Mouse (Mus musculus): ENCODE data around the gene Sox13. TPM values are rescaled to one million over a fixed set of nuclear protein-coding genes. Genes with fewer than 3 reads are reported as not detected.

Gene Sox13
- polyA plus RNA-seq, 1 experiment = 1.6 TPM

DNA sequence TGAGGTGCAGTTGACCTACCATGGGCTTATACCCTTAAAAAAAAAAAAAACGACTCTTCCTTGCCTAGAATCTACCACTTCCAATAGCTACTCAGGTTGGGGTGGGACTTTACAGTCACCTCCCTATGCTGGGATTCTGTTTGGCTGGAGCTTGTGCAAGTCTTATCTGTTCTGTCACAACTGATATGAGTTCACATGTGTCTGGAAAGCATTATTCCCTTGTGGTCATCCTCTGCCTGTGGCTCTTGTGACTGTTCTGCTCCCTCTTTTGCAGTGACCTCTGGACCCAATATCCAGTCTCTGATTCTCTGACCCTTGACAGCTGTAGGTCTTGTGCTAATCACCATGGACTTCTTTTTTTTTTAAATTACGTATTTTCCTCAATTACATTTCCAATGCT, 31.9 kb upstream of the Sox13 start:
- Histone ChIP-seq H3K27ac (ENCODE audit: insufficient read depth, low read length) (no peak overlapping the region), H3K4me1 (ENCODE audit: control insufficient read depth, insufficient read depth, low read length) (no peaks in the 10 kb centered on the region), H3K4me3 (ENCODE audit: insufficient read depth, low read length) (no peak overlapping the region)
- TF ChIP-seq CTCF (IDR thresholded peaks at IDR 0.05; ENCODE audit: borderline replicate concordance, insufficient read depth, low read length) (no peak), POLR2A (IDR thresholded peaks at IDR 0.05; ENCODE audit: low read depth, low read length) (no peak)

DNA sequence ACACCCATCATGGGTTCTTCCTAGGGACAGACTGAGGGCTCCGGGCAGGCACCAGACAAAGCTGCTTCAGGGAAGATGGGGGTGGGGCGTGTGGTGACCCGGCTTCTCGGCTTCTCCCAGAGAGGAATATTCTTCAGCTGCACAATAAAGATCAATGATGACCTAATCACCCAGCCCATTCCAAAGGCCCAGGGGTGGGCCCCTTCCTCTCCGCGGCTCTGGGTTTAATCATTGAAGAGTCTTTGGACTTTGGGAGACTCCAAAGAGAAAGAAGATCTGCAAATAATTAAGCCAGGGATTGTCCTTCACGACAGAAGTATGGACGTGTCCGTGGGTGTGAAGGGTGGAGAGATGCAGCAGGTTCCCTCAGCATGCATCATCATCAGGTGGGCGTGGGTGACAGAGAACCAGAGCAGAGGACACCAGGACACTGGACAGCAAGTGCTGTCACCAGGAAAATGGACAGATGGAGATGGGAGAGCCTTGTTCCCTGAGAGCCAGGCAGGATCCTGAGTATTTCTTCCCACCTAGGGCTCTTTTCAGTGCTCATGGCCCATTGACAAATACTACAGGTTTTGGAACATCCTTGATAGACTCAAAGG, 28.5 kb upstream of the Sox13 start:
- Histone ChIP-seq H3K4me3 (ENCODE audit: insufficient read depth, low read length) (no peak overlapping the region), H3K27ac (ENCODE audit: insufficient read depth, low read length) (no peak overlapping the region), H3K4me1 (ENCODE audit: control insufficient read depth, insufficient read depth, low read length) (no peaks in the 10 kb centered on the region)
- TF ChIP-seq CTCF (IDR thresholded peaks at IDR 0.05; ENCODE audit: borderline replicate concordance, insufficient read depth, low read length) = no peak
- no peak for TF ChIP-seq POLR2A (IDR thresholded peaks at IDR 0.05; ENCODE audit: low read depth, low read length)

DNA sequence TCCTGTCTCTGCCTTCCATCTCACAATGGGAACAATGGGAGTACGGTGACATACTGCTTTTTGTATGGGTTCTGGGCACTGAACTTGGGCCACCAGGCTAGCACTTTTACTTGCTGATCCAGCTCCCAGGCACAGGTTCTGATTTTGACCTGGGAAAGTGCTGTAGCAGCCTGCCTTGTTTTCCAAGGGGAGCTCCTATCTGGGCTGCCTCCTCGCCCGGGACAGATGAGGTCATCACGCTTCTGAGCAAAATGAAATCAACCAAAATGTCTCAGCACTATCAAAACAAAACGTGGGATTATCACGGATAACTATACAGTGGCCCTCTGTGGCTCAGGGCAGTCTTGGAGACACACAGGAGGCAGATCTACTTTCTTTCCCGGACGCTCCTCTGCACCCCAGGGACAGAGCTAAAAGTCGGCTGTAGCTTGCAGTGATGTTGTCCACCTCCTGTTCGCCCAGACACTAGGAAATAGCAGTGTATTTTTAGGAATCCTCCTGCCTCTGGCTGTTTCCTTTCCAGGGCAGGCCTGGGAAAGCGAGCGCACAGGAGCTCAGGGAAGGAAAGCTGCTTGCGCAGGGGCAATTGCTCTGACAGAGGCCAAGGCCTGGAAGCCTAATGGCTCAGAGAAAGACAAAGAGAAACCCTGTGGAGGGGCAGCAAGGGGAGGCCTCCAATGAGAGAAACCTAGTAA, 27.8 kb upstream of the Sox13 start:
- H3K4me3 ChIP-seq (ENCODE audit: insufficient read depth, low read length) = no peak overlapping the region
- no peaks in the 10 kb centered on the region for H3K4me1 ChIP-seq (ENCODE audit: control insufficient read depth, insufficient read depth, low read length)
- TF ChIP-seq CTCF (IDR thresholded peaks at IDR 0.05; ENCODE audit: borderline replicate concordance, insufficient read depth, low read length) = no peak
- TF ChIP-seq POLR2A (IDR thresholded peaks at IDR 0.05; ENCODE audit: low read depth, low read length) = no peak
- no peak overlapping the region for H3K27ac ChIP-seq (ENCODE audit: insufficient read depth, low read length)

DNA sequence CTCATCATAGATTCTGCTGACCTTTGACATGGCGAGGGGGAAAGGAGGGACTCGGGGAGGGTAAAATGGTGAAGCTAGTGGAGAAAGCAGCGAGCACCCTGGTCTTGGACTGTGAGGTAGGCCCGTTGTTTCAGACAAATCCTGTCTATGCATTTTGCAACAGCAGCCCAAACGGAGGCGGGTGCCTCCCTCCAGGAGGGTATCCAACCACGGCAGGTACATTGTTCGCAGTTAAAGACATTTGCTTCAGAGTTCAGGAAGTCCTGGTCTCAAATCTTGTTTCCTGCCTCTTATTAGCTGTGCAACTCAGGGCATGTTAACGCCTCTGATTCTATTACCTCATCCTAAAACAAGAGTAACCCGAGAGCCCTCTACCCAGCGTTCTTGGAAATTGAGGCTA, 26.8 kb upstream of the Sox13 start:
- H3K4me1 ChIP-seq (ENCODE audit: control insufficient read depth, insufficient read depth, low read length) = no peaks in the 10 kb centered on the region
- TF ChIP-seq POLR2A (IDR thresholded peaks at IDR 0.05; ENCODE audit: low read depth, low read length) = no peak
- no peak for TF ChIP-seq CTCF (IDR thresholded peaks at IDR 0.05; ENCODE audit: borderline replicate concordance, insufficient read depth, low read length)
- no peak overlapping the region for H3K4me3 ChIP-seq (ENCODE audit: insufficient read depth, low read length)
- no peak overlapping the region for H3K27ac ChIP-seq (ENCODE audit: insufficient read depth, low read length)

DNA sequence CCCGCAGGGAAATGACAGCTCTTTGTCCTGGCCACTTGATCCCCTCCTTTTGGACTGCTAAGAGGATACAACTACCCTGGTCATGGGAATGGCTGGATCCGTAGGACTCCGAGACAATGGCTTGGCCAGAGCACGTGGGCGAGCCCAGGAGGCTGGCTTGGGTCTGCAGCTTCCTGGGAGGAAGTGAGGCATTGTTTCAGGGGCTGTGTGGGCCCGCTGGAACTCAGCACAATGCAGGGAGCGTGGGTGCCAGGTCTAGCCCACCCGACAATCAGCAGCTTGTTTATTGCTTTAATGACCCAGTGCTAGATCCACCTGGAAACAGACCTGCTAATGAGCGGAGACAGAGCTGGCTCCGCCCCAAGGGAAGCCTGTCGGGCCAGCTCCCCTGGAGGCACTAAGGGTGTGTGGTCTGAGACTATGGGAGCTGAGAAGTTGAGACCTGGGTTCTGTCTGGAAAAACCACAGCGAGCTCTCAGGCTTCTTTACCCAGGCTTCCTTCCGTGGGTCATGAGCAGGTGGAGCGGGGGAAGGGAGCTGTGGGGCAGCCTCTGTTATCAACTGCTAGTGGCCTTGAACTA, 24.3 kb upstream of the Sox13 start:
- H3K27ac ChIP-seq (ENCODE audit: insufficient read depth, low read length) = no peak overlapping the region
- no peak overlapping the region for H3K4me3 ChIP-seq (ENCODE audit: insufficient read depth, low read length)
- no peak for TF ChIP-seq POLR2A (IDR thresholded peaks at IDR 0.05; ENCODE audit: low read depth, low read length)
- no peak for TF ChIP-seq CTCF (IDR thresholded peaks at IDR 0.05; ENCODE audit: borderline replicate concordance, insufficient read depth, low read length)
- no peaks in the 10 kb centered on the region for H3K4me1 ChIP-seq (ENCODE audit: control insufficient read depth, insufficient read depth, low read length)

DNA sequence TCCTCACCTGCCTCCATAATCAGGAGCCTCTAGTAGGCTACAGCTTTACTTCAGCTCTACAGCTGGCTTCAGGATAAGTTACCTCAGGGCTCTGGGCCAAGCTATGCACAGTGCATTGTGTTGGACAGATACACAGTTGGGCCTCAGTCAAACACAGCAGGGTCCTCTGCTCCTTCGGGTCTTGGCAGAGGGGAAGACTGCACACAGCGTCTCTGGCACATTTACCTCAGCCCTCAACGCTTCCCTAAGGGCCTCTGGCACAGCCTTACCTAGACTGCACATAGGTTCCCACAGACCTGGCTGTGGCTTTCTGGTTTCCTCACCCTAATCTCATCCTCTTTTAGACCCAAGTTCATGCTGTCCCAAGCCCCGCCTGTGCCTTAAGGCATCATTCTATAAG, 22.1 kb upstream of the Sox13 start:
- no peak for TF ChIP-seq CTCF (IDR thresholded peaks at IDR 0.05; ENCODE audit: borderline replicate concordance, insufficient read depth, low read length)
- no peak for TF ChIP-seq POLR2A (IDR thresholded peaks at IDR 0.05; ENCODE audit: low read depth, low read length)
- H3K4me1 ChIP-seq (ENCODE audit: control insufficient read depth, insufficient read depth, low read length) = no peaks in the 10 kb centered on the region
- no peak overlapping the region for H3K4me3 ChIP-seq (ENCODE audit: insufficient read depth, low read length)
- no peak overlapping the region for H3K27ac ChIP-seq (ENCODE audit: insufficient read depth, low read length)

DNA sequence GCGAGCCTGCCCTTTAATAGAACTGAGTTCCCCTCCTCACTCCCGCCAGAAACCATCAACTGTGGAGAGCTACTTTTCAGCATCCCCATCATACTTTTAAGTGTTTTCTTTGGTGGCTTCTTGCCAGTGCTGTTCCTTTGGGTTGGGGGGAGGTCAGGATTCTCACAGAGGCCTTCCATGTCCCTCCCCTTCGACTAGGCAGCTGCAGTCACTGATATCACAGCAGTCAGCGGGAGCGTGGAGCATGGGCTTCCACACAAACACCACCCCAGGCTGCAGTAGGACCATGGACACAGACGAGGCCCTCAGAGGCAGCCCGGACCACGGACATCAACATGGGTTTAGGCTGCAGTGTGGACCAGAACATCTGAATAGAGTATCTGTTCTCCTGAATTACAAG, 20.1 kb upstream of the Sox13 start:
- H3K4me3 ChIP-seq (ENCODE audit: insufficient read depth, low read length) = no peak overlapping the region
- H3K4me1 ChIP-seq (ENCODE audit: control insufficient read depth, insufficient read depth, low read length) = no peaks in the 10 kb centered on the region
- TF ChIP-seq CTCF (IDR thresholded peaks at IDR 0.05; ENCODE audit: borderline replicate concordance, insufficient read depth, low read length) (no peak), POLR2A (IDR thresholded peaks at IDR 0.05; ENCODE audit: low read depth, low read length) (no peak)
- no peak overlapping the region for H3K27ac ChIP-seq (ENCODE audit: insufficient read depth, low read length)

DNA sequence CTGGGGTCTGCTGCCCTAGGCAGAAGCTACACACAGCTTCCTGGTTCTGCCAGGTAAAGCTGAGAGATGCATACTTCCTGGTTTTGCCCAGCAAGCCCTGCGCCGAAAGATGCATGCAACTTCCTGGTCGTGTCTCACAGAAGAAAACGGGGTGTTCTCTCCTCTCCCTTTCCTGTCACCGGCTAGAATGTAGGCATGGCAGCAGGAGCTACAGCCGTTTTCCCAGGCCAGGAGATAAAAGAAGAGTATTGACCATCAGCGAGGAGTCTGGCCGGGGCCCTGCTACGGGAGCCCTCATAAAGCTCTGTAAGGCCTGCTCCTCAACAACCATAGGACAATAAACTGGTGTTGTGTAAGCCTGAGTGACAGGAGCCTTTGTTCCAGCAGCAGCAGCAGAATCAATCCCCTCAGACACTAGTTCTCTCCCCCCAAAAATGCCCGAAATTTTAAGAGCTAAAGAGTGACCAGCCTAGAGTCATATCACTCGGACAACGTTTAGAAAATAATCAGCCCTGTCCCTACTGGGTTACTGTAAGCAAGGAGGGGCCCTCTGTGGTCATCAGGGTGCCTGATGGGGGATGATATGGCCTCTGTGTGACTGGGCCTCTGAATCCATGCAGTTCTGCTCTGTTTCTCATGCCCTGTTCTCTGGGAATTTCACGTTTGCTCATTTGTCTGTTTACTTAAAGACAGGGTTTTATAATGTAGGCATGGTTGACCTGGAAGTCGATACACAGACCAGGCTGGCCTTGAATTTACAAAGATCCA, 13.9 kb upstream of the Sox13 start:
- TF ChIP-seq POLR2A (IDR thresholded peaks at IDR 0.05; ENCODE audit: low read depth, low read length) (no peak), CTCF (IDR thresholded peaks at IDR 0.05; ENCODE audit: borderline replicate concordance, insufficient read depth, low read length) (no peak)
- no peak overlapping the region for H3K4me3 ChIP-seq (ENCODE audit: insufficient read depth, low read length)
- H3K27ac ChIP-seq (ENCODE audit: insufficient read depth, low read length) = no peak overlapping the region
- no peaks in the 10 kb centered on the region for H3K4me1 ChIP-seq (ENCODE audit: control insufficient read depth, insufficient read depth, low read length)

DNA sequence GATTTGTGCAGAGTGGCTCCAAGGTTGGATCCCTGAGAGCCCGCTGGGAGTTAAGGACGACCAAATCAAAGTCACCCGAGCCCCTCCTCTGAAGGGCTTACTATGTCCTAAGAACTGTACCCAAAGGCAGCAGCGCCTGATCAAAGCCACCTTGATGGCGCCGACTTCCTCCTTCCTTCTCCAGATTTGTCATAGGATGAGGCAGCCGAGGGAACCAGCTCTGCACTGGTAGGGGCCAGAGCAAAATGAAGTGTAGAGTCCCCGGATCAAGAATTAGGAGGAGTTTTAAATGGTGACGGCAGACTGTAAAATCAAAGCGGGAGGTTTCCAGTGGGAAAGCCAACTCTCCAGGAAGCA, 10.6 kb upstream of the Sox13 start:
- no peak overlapping the region for H3K27ac ChIP-seq (ENCODE audit: insufficient read depth, low read length)

More for the DNA sequence above, 10.6 kb upstream of the Sox13 start:
- H3K4me1 ChIP-seq (ENCODE audit: control insufficient read depth, insufficient read depth, low read length) = no peaks in the 10 kb centered on the region
- TF ChIP-seq CTCF (IDR thresholded peaks at IDR 0.05; ENCODE audit: borderline replicate concordance, insufficient read depth, low read length) = no peak
- no peak for TF ChIP-seq POLR2A (IDR thresholded peaks at IDR 0.05; ENCODE audit: low read depth, low read length)
- H3K4me3 ChIP-seq (ENCODE audit: insufficient read depth, low read length) = no peak overlapping the region

All from embryonic fibroblast, embryonic 13.5 days (primary cell).